Mouse (Mus musculus): ENCODE measurements around the gene Ogfod3. TPM values are rescaled to one million over a fixed set of nuclear protein-coding genes. Genes with fewer than 3 reads are reported as not detected.

Ogfod3 gene
- polyA plus RNA-seq, 1 experiment = 7.4 TPM

DNA sequence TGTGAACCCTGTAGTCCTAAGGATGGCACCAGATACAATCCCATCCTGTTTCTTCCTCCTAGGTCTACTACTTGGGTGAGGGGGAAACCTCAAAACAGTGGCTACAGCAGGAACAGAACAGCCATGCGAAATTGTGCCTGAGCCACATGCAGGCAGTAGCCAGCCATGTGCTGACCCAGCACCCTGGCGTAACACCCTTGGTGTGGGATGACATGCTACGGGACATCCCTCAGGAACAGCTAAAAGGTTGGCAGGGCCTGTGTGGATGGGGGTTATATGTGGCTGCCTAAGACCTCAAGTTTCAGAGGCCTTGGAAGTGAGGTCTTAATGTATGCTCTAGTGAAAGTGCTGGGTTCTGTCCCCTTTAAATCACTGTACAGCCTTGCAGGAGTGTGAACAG is 12.3 kb upstream of the Ogfod3 start:
- no peak overlapping the region for H3K27ac ChIP-seq (ENCODE audit: control insufficient read depth, insufficient read depth, low read depth, low read length, poor library complexity)
- WGBS = 86% methylated on average over 3 of the region's 3 CpGs
- no peak overlapping the region for H3K4me3 ChIP-seq (replicated peaks; ENCODE audit: control insufficient read depth, low read depth, low read length)
- TF ChIP-seq POLR2A (IDR thresholded peaks at IDR 0.05; ENCODE audit: borderline replicate concordance, control insufficient read depth, low read depth, low read length) = no peak
- TF ChIP-seq CTCF (IDR thresholded peaks at IDR 0.05; ENCODE audit: control insufficient read depth, insufficient read depth, low read length) = no peak
- H3K4me1 ChIP-seq (ENCODE audit: control insufficient read depth, insufficient read depth, low read length) = no peaks in the 10 kb centered on the region; the same call in 1 of the 2 replicates

DNA sequence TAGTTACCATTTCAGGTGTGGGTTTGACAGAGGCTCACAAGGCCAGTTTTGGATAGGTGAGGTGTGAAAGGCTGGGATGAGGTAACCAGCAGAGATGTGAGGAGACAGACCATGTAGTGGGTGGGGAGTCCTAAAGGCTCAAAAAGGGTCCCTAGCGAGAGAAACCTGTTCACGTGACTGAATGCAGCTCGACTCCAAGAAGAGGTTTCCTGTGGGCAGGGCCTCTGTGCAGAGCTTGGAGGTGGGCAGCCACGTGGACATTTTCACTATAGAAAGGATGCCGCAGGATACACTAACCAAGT is 701 bp downstream of the Ogfod3 start:
- 0% methylated on average over 5 of the region's 5 CpGs for WGBS
- Histone ChIP-seq H3K27ac (ENCODE audit: control insufficient read depth, insufficient read depth, low read depth, low read length, poor library complexity) (no peak overlapping the region), H3K4me3 (replicated peaks; ENCODE audit: control insufficient read depth, low read depth, low read length) (peak overlapping the region; percentile 93), H3K4me1 (ENCODE audit: control insufficient read depth, insufficient read depth, low read length) (no peaks in the 10 kb centered on the region)
- TF ChIP-seq CTCF (IDR thresholded peaks at IDR 0.05; ENCODE audit: control insufficient read depth, insufficient read depth, low read length) = no peak
- no peak for TF ChIP-seq POLR2A (IDR thresholded peaks at IDR 0.05; ENCODE audit: borderline replicate concordance, control insufficient read depth, low read depth, low read length)

DNA sequence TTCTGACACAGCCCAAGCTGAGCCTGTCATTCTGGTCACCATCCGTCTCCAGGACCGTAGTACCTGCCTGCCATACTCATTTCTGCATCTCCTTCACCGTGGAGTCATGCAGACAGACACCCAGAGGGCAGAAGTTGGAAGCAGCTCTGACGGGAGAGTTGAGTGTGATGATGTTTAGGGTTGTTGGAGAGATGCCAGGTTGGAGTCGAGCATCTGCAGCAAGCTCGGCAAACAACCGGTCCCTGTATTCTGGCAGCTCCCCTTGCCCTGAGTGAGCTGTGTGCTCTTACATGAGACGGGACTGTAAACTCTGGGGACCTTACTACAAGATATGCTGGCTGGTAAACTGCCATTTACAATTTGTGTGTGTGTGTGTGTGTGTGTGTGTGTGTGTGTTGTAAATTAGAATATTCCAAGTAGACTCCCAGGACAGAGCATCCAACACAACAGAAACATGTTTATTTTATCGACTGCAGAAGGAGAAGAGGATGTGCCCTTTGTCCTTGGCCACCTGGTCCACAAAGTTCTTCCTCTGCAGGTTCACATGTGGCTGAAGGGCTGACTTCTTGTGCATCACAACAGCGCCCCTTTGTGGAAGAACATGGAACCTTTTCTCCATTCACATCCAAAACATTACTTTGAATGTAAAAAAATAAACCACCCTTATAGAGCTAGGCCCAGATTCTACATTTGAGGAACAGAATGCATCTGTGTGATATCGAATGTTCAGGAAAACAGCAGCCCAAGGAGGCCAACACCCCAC is 2.9 kb downstream of the Ogfod3 start:
- H3K4me1 ChIP-seq (ENCODE audit: control insufficient read depth, insufficient read depth, low read length) = no peaks in the 10 kb centered on the region
- no peak for TF ChIP-seq POLR2A (IDR thresholded peaks at IDR 0.05; ENCODE audit: borderline replicate concordance, control insufficient read depth, low read depth, low read length)
- TF ChIP-seq CTCF (IDR thresholded peaks at IDR 0.05; ENCODE audit: control insufficient read depth, insufficient read depth, low read length) = peak; percentile 34; the same call in 1 of the 2 replicates
- H3K4me3 ChIP-seq (replicated peaks; ENCODE audit: control insufficient read depth, low read depth, low read length) = no peak overlapping the region
- no peak overlapping the region for H3K27ac ChIP-seq (ENCODE audit: control insufficient read depth, insufficient read depth, low read depth, low read length, poor library complexity)
- WGBS = 77% methylated on average over 11 of the region's 11 CpGs

DNA sequence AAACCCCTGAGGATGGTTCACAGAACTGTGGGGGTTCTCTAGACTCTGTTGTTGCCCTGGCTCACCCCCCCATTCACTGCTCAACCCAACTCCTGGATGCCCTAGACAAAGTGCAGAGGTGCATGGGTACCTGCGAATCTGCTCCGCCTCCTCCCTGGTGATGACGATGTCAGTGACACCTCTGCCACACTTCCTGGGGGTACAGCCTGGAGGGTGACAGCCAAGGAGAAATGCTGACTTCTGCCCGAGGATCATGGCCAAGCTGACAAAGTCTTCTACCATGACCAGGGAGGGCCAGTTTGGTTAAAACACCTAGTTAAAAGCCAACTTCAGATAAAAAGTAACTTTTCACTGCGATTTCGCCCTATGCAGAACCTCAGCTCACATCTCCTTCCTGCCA is 3.7 kb downstream of the Ogfod3 start:
- 87% methylated on average over 6 of the region's 6 CpGs for WGBS
- H3K4me1 ChIP-seq (ENCODE audit: control insufficient read depth, insufficient read depth, low read length) = no peaks in the 10 kb centered on the region
- H3K4me3 ChIP-seq (replicated peaks; ENCODE audit: control insufficient read depth, low read depth, low read length) = no peak overlapping the region
- H3K27ac ChIP-seq (ENCODE audit: control insufficient read depth, insufficient read depth, low read depth, low read length, poor library complexity) = no peak overlapping the region
- TF ChIP-seq CTCF (IDR thresholded peaks at IDR 0.05; ENCODE audit: control insufficient read depth, insufficient read depth, low read length) (no peak), POLR2A (IDR thresholded peaks at IDR 0.05; ENCODE audit: borderline replicate concordance, control insufficient read depth, low read depth, low read length) (no peak)

DNA sequence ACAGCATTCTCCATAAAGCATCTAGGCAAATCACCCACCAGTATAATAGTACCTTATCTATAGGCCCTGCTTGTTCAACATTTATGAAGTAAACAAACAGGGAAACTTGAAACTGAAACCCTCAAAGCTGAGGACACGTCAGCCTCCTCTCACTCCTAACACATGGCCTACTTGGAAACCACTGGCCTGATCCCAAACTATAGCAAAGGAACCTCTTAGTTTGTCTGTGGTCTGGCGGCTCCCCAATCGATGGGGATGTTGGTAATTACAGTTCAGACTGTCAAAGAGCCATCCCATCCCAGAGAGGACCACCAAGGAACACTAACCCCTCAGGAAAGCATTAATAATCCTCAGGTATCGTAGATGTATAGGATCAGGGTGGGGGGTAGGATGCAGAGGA is 4.7 kb downstream of the Ogfod3 start:
- WGBS = 82% methylated on average over 4 of the region's 4 CpGs
- Histone ChIP-seq H3K4me1 (ENCODE audit: control insufficient read depth, insufficient read depth, low read length) (no peaks in the 10 kb centered on the region), H3K27ac (ENCODE audit: control insufficient read depth, insufficient read depth, low read depth, low read length, poor library complexity) (no peak overlapping the region), H3K4me3 (replicated peaks; ENCODE audit: control insufficient read depth, low read depth, low read length) (no peak overlapping the region)
- TF ChIP-seq CTCF (IDR thresholded peaks at IDR 0.05; ENCODE audit: control insufficient read depth, insufficient read depth, low read length) (no peak), POLR2A (IDR thresholded peaks at IDR 0.05; ENCODE audit: borderline replicate concordance, control insufficient read depth, low read depth, low read length) (no peak)

DNA sequence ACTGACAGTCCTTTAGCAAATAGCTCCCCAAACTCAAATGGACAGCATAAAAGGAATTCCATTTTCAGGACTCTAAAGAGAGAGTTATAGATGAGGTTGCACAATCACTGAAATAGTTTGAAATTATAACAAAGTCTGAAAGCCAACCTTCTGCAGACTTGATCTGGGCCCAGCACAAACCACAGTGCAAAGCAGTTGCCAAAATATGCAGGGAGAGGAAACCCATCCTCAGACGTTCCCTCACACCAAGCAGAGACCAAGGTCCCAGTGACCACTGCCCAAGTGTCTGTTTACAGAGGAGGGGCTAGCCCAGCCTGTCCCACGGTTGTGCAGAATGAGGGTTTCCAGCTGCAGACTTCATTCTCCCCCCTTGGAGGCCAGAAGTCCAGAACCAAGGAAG is 5.9 kb downstream of the Ogfod3 start:
- no peaks in the 10 kb centered on the region for H3K4me1 ChIP-seq (ENCODE audit: control insufficient read depth, insufficient read depth, low read length)
- H3K4me3 ChIP-seq (replicated peaks; ENCODE audit: control insufficient read depth, low read depth, low read length) = no peak overlapping the region

DNA sequence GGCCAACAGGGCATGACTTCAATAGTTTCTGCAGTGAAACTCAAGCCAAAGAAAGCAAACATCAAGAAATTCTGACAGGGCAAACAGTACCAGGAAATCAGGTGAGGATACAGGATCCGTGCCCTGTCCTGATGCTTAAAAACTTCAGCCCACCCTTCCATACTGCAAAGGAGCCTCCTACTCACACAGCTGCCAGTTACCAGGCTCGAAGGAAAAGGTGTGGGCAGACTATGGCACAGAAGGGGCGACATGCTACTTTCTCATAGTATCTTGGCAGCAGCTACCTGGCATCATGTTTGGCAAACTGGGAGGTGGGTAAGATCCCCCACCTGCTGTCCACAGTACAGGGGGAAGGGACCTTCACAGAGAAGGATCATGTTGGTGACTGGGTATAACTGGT is 11.1 kb downstream of the Ogfod3 start:
- no peaks in the 10 kb centered on the region for H3K4me1 ChIP-seq (ENCODE audit: control insufficient read depth, insufficient read depth, low read length)
- TF ChIP-seq POLR2A (IDR thresholded peaks at IDR 0.05; ENCODE audit: borderline replicate concordance, control insufficient read depth, low read depth, low read length) (no peak), CTCF (IDR thresholded peaks at IDR 0.05; ENCODE audit: control insufficient read depth, insufficient read depth, low read length) (no peak)

More for the DNA sequence above, 5.9 kb downstream of the Ogfod3 start:
- no peak overlapping the region for H3K27ac ChIP-seq (ENCODE audit: control insufficient read depth, insufficient read depth, low read depth, low read length, poor library complexity)
- 62% methylated on average over 2 of the region's 2 CpGs for WGBS
- TF ChIP-seq POLR2A (IDR thresholded peaks at IDR 0.05; ENCODE audit: borderline replicate concordance, control insufficient read depth, low read depth, low read length) (no peak), CTCF (IDR thresholded peaks at IDR 0.05; ENCODE audit: control insufficient read depth, insufficient read depth, low read length) (no peak)

DNA sequence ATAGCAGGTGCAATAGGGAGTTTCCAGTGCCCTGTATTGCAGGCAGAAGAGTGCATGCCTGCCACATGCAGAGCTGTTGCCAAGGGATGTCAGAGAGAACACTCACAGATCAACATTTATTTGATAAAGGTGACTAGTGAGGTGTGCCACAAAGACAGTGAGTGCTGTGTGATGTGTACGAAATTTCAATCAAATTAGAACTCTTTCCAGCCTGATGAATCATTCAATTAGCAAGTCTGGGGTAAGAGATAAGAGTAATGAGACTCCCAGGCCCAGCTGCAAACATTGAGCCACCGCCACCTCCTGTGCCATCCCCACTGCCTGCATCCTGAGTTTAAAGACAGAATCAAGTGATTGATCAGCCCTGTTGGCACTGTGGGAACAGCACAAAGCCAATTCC is 11.8 kb downstream of the Ogfod3 start:
- TF ChIP-seq CTCF (IDR thresholded peaks at IDR 0.05; ENCODE audit: control insufficient read depth, insufficient read depth, low read length) (no peak), POLR2A (IDR thresholded peaks at IDR 0.05; ENCODE audit: borderline replicate concordance, control insufficient read depth, low read depth, low read length) (no peak)
- Histone ChIP-seq H3K4me1 (ENCODE audit: control insufficient read depth, insufficient read depth, low read length) (no peaks in the 10 kb centered on the region), H3K4me3 (replicated peaks; ENCODE audit: control insufficient read depth, low read depth, low read length) (no peak overlapping the region), H3K27ac (ENCODE audit: control insufficient read depth, insufficient read depth, low read depth, low read length, poor library complexity) (no peak overlapping the region)
- WGBS = 70% methylated on average over 2 of the region's 2 CpGs

More for the DNA sequence above, 11.1 kb downstream of the Ogfod3 start:
- WGBS = 76% methylated on average over 3 of the region's 3 CpGs
- H3K27ac ChIP-seq (ENCODE audit: control insufficient read depth, insufficient read depth, low read depth, low read length, poor library complexity) = no peak overlapping the region
- H3K4me3 ChIP-seq (replicated peaks; ENCODE audit: control insufficient read depth, low read depth, low read length) = no peak overlapping the region

DNA sequence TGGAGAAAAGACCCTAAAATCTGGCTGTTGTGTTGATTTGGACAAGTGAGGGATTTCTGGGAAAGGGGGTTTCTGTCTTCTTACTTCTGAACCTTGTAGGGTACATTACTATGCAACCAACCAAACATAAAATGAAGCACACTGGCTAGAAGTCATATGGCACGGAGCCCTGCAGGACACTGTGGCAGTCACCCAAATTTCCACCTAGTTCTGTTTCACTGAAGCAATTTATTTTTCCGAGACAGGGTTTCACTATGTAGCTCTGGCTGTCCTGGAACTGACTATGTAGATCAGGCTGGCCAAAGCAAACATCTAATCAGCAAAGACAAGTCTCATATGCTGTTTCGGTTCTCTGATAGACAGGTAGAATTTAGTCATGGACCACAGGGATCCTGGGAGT is 14.8 kb downstream of the Ogfod3 start:
- 80% methylated on average over 3 of the region's 3 CpGs for WGBS
- TF ChIP-seq CTCF (IDR thresholded peaks at IDR 0.05; ENCODE audit: control insufficient read depth, insufficient read depth, low read length) = no peak
- no peak for TF ChIP-seq POLR2A (IDR thresholded peaks at IDR 0.05; ENCODE audit: borderline replicate concordance, control insufficient read depth, low read depth, low read length)

More for the DNA sequence above, 14.8 kb downstream of the Ogfod3 start:
- H3K4me1 ChIP-seq (ENCODE audit: control insufficient read depth, insufficient read depth, low read length) = no peaks in the 10 kb centered on the region
- H3K4me3 ChIP-seq (replicated peaks; ENCODE audit: control insufficient read depth, low read depth, low read length) = no peak overlapping the region
- no peak overlapping the region for H3K27ac ChIP-seq (ENCODE audit: control insufficient read depth, insufficient read depth, low read depth, low read length, poor library complexity)
